Mouse (Mus musculus) ES-E14 (cell line): ENCODE results near the gene Foxe1.

Source experiments
- CHD2 ChIP-seq: IDR thresholded peaks from 2 replicates; pipeline ENCODE4 v1.6.1; 2014; ENCODE audit warnings: mild to moderate bottlenecking, low read depth, low read length, inconsistent platforms
- MAFK ChIP-seq: IDR thresholded peaks from 2 replicates; pipeline ENCODE4 v1.6.1; 2014; ENCODE audit warnings: mild to moderate bottlenecking, low read depth, low read length, inconsistent platforms; ENCODE audit not compliant: insufficient read depth

DNA sequence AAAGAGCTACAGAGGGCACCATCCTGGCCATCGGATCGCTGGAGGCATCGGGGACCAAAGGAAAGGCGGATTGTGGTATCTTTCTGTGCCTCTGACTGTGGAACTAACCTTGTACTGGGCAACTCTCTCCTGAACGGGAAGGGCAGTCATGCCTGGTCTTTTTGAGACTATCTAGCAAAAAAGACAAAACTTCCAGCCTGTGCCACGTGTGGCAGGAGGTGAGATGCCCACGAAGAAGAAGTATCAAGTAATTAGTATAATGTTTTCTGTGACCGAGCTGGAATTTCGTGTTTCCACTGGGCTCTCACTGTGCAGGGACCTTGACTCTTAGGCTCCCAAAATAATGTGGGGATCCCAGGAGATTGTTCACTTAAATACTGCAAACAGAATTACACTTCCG, 4.4 kb upstream of the Foxe1 start:
- TF ChIP-seq CHD2: no peak
- TF ChIP-seq MAFK: no peak
